Mouse (Mus musculus): ENCODE measurements around the gene Ripor2.

- TF ChIP-seq EP300 (IDR thresholded peaks at IDR 0.05; ENCODE audit: low read length): no peak
- TF ChIP-seq GABPA (IDR thresholded peaks at IDR 0.05; ENCODE audit: insufficient replicate concordance, low read depth, low read length): no peak
- TF ChIP-seq RAD21 (IDR thresholded peaks at IDR 0.05; ENCODE audit: low read depth, low read length): no peak
- TF ChIP-seq CTCF (conservative IDR thresholded peaks at IDR 0.05 in 1 of 2, IDR thresholded peaks at IDR 0.05 in 1 of 2; ENCODE audit: low read depth in 2 of 2, low read length in 2 of 2): no peak
- TF ChIP-seq USF1 (IDR thresholded peaks at IDR 0.05; ENCODE audit: low read depth, low read length): no peak
- no peak for TF ChIP-seq POLR2A (IDR thresholded peaks at IDR 0.05; ENCODE audit: low read depth, low read length)
- no peak for TF ChIP-seq ZMIZ1 (IDR thresholded peaks at IDR 0.05; ENCODE audit: low read depth, low read length)
- TF ChIP-seq UBTF (IDR thresholded peaks at IDR 0.05; ENCODE audit: low read depth, low read length): no peak
These were observed 23.8 kb downstream of the Ripor2 start for GRCm38 (mm10) chr13:24605755-24606154.
